Mouse (Mus musculus): ENCODE data around the gene Plppr4. TPM values are rescaled to one million over a fixed set of nuclear protein-coding genes. Genes with fewer than 3 reads are reported as not detected.
A peak's percentile ranks its signal among the peaks of the same experiment; 100 is the strongest.

The Plppr4 gene
- total RNA-seq, 2 experiments from 2014 or later = 269 to 282 TPM

- intact Hi-C loops (cut with DNase I) = no loop called here
- no peak for DNase-seq (ENCODE audit: low spot score in 2 of 2)
Observed at GRCm38 (mm10) chr3:117304037-117304436, 56.6 kb downstream of the Plppr4 start.

GRCm38 (mm10) chr3:117300735-117301271 is 59.9 kb downstream of the Plppr4 start:
- DNase-seq (ENCODE audit: low spot score in 2 of 2) = no peak
- intact Hi-C loops (cut with DNase I) = no loop called here

GRCm38 (mm10) chr3:117297735-117298134 is 62.9 kb downstream of the Plppr4 start:
- intact Hi-C loops (cut with DNase I) = no loop called here
- no peak for DNase-seq (ENCODE audit: low spot score in 2 of 2)

GRCm38 (mm10) chr3:117294308-117294925 is 66.3 kb downstream of the Plppr4 start:
- intact Hi-C loops (cut with DNase I) = no loop called here
- peak; percentile 15 to 19 for DNase-seq (ENCODE audit: low spot score in 2 of 2)

Small RNA genes lying within 50 kb of the gene (microRNA-seq; reads per million reads assigned to microRNA genes)
- 0 reads per million in 2 experiments for gene Gm22408

Other genes starting within 250 kb of the Plppr4 start
- 10 to 100 TPM; 51.5 to 52.9 TPM for gene Plppr5, start 214.0 kb upstream of the Plppr4 start, total RNA-seq (2021)